Comparison of ENCODE assay signal across 8 mouse cellular contexts in genomic region chr11:97799994-97800690, GRCm38 (mm10). TPM values are rescaled to one million over a fixed set of nuclear protein-coding genes. Genes with fewer than 3 reads are reported as not detected.
A peak's percentile ranks its signal among the peaks of the same experiment; 100 is the strongest.
DNase-seq lines count a peak whose midpoint lies in the region; ATAC-seq and TF ChIP-seq lines count a peak whose summit lies in the region.

No protein-coding gene starts in this region.

- peaks cover 39% of the 10 kb centered on the region for H3K4me1 ChIP-seq in intestine, embryonic 15.5 days (replicated peaks)
- H3K4me1 ChIP-seq in liver, postnatal 0 days (ENCODE audit: insufficient read depth) = peaks cover 31% of the 10 kb centered on the region
- H3K4me1 ChIP-seq in neural tube, embryonic 12.5 days = peaks cover 38% of the 10 kb centered on the region

- ATAC-seq in intestine, embryonic 15.5 days = peak; percentile 76
- peak; percentile 54 for ATAC-seq in liver, postnatal 0 days
- ATAC-seq in neural tube, embryonic 12.5 days (ENCODE audit: low FRiP score, low read depth) = peak; percentile 48

- no peak for TF ChIP-seq CTCF in liver, postnatal 0 days (IDR thresholded peaks at IDR 0.05; ENCODE audit: low read depth)

- H3K27ac ChIP-seq in intestine, embryonic 15.5 days = peak overlapping the region; percentile 99
- peak overlapping the region; percentile 94 for H3K27ac ChIP-seq in liver, postnatal 0 days (ENCODE audit: low read depth)
- H3K27ac ChIP-seq in neural tube, embryonic 12.5 days = peak overlapping the region; percentile 88

- no peaks in the 10 kb centered on the region for H3K27me3 ChIP-seq in intestine, embryonic 15.5 days (replicated peaks)
- H3K27me3 ChIP-seq in liver, postnatal 0 days (ENCODE audit: insufficient read depth, low read length) = no peaks in the 10 kb centered on the region
- no peaks in the 10 kb centered on the region for H3K27me3 ChIP-seq in neural tube, embryonic 12.5 days (replicated peaks)

- DNase-seq in urinary bladder, adult 18-20 months (ENCODE audit: low spot score in 2 of 2) = peak; percentile 75 to 80
- no peak for DNase-seq in urinary bladder, postnatal 10 days (ENCODE audit: low spot score)
- peak; percentile 75 to 77 for DNase-seq in cerebellum, postnatal 25 days
- peak; percentile 78 for DNase-seq in gastrocnemius, postnatal 25 days
- peak; percentile 79 for DNase-seq in liver, postnatal 0 days
- peak; percentile 84 to 89 for DNase-seq in thymus, postnatal 36 days

- under 1% methylated on average over 35 of the region's 43 CpGs for WGBS in intestine, embryonic 15.5 days
- WGBS in liver, postnatal 0 days (ENCODE audit: insufficient replicate concordance) = 5% methylated on average over 29 of the region's 43 CpGs
- WGBS in neural tube, embryonic 12.5 days = 1% methylated on average over 36 of the region's 43 CpGs

- peak overlapping the region; percentile 94 for H3K4me3 ChIP-seq in intestine, embryonic 15.5 days (replicated peaks)
- H3K4me3 ChIP-seq in liver, postnatal 0 days (ENCODE audit: low read depth, low read length) = peak overlapping the region; percentile 87
- peak overlapping the region; percentile 81 for H3K4me3 ChIP-seq in neural tube, embryonic 12.5 days

- H3K4me2 ChIP-seq in intestine, embryonic 15.5 days (replicated peaks) = peak overlapping the region; percentile 83
- peak overlapping the region; percentile 95 for H3K4me2 ChIP-seq in liver, postnatal 0 days (ENCODE audit: low read depth, low read length)
- H3K4me2 ChIP-seq in neural tube, embryonic 12.5 days (replicated peaks) = peak overlapping the region; percentile 84

- H3K36me3 ChIP-seq in intestine, embryonic 15.5 days = no peaks in the 10 kb centered on the region
- H3K36me3 ChIP-seq in liver, postnatal 0 days (replicated peaks; ENCODE audit: insufficient read depth, low read length) = no peaks in the 10 kb centered on the region
- H3K36me3 ChIP-seq in neural tube, embryonic 12.5 days = no peaks in the 10 kb centered on the region

- H3K9ac ChIP-seq in intestine, embryonic 15.5 days = peak overlapping the region; percentile 94
- H3K9ac ChIP-seq in liver, postnatal 0 days (replicated peaks) = peak overlapping the region; percentile 76
- peak overlapping the region; percentile 81 for H3K9ac ChIP-seq in neural tube, embryonic 12.5 days

- TF ChIP-seq EP300 in liver, postnatal 0 days (IDR thresholded peaks at IDR 0.05; ENCODE audit: low read depth) = no peak; the same call in 1 of the 2 replicates

- H3K9me3 ChIP-seq in intestine, embryonic 15.5 days = no peaks in the 10 kb centered on the region
- no peaks in the 10 kb centered on the region for H3K9me3 ChIP-seq in liver, postnatal 0 days (ENCODE audit: low read length)
- no peaks in the 10 kb centered on the region for H3K9me3 ChIP-seq in neural tube, embryonic 12.5 days

RNA-seq across cellular contexts. Expression of gene Lasp1, which starts 1.3 kb away (rescaled TPM):
- 10 to 100 TPM; 18.3 to 21.9 TPM for total RNA-seq in gastrocnemius, postnatal 25 days (2021)
- 123 and 126 TPM in 2 replicates for polyA plus RNA-seq in intestine, embryonic 15.5 days (2015; fragmentation: Nextera tagmentation; extraction: Ambion mirVana)
- polyA plus RNA-seq in liver, postnatal 0 days (2015; fragmentation: Nextera tagmentation; extraction: Ambion mirVana) = 30.0 and 32.2 TPM in 2 replicates
- 103 and 105 TPM in 2 replicates for polyA plus RNA-seq in neural tube, embryonic 12.5 days (2016; fragmentation: Nextera tagmentation; extraction: Ambion mirVana)

RNA-seq across cellular contexts. Expression of gene Rpl23, which starts 17.9 kb away (rescaled TPM):
- 100 to 1,000 TPM; 379 to 436 TPM for total RNA-seq in gastrocnemius, postnatal 25 days (2021)
- polyA plus RNA-seq in intestine, embryonic 15.5 days (2015; fragmentation: Nextera tagmentation; extraction: Ambion mirVana) = 530 and 606 TPM in 2 replicates
- 409 and 433 TPM in 2 replicates for polyA plus RNA-seq in liver, postnatal 0 days (2015; fragmentation: Nextera tagmentation; extraction: Ambion mirVana)
- 369 and 383 TPM in 2 replicates for polyA plus RNA-seq in neural tube, embryonic 12.5 days (2016; fragmentation: Nextera tagmentation; extraction: Ambion mirVana)

RNA-seq across cellular contexts. Expression of gene 1700001P01Rik, which starts 24.4 kb away (rescaled TPM):
- total RNA-seq in gastrocnemius, postnatal 25 days (2021) = not detected
- 0.24 TPM in 1 of 2 replicates, not detected in the other for polyA plus RNA-seq in intestine, embryonic 15.5 days (2015; fragmentation: Nextera tagmentation; extraction: Ambion mirVana)
- polyA plus RNA-seq in liver, postnatal 0 days (2015; fragmentation: Nextera tagmentation; extraction: Ambion mirVana) = not detected in 2 replicates
- polyA plus RNA-seq in neural tube, embryonic 12.5 days (2016; fragmentation: Nextera tagmentation; extraction: Ambion mirVana) = 0.56 and 0.70 TPM in 2 replicates

RNA-seq across cellular contexts. Expression of gene Cwc25, which starts 33.8 kb away (rescaled TPM):
- 1 to 10 TPM; 4.9 to 6.4 TPM for total RNA-seq in gastrocnemius, postnatal 25 days (2021)
- polyA plus RNA-seq in intestine, embryonic 15.5 days (2015; fragmentation: Nextera tagmentation; extraction: Ambion mirVana) = 13.3 and 13.4 TPM in 2 replicates
- polyA plus RNA-seq in liver, postnatal 0 days (2015; fragmentation: Nextera tagmentation; extraction: Ambion mirVana) = 5.5 and 5.8 TPM in 2 replicates
- polyA plus RNA-seq in neural tube, embryonic 12.5 days (2016; fragmentation: Nextera tagmentation; extraction: Ambion mirVana) = 21.1 and 23.4 TPM in 2 replicates

RNA-seq across cellular contexts. Expression of gene B230217C12Rik, which starts 40.4 kb away (rescaled TPM):
- total RNA-seq in gastrocnemius, postnatal 25 days (2021) = under 1 TPM; 0.48 to 0.67 TPM
- 5.2 and 5.3 TPM in 2 replicates for polyA plus RNA-seq in intestine, embryonic 15.5 days (2015; fragmentation: Nextera tagmentation; extraction: Ambion mirVana)
- polyA plus RNA-seq in liver, postnatal 0 days (2015; fragmentation: Nextera tagmentation; extraction: Ambion mirVana) = 0.25 and 0.28 TPM in 2 replicates
- 12.9 and 15.8 TPM in 2 replicates for polyA plus RNA-seq in neural tube, embryonic 12.5 days (2016; fragmentation: Nextera tagmentation; extraction: Ambion mirVana)
